Mouse (Mus musculus) embryonic fibroblast, embryonic 13.5 days (primary cell): ENCODE measurements at regions not wholly inside any gene's neighbourhood (a gene's known extent, or its start where the extent isn't known, plus 50 kb on each side); places are given as distances from the start of the nearest gene placed in this dataset.
A peak's percentile ranks its signal among the peaks of the same experiment; 100 is the strongest.

Source experiments
- H3K27ac ChIP-seq: 2 replicates; pipeline ENCODE4 v1.5.1; 2012; ENCODE audit warnings: low read length, control low read depth, inconsistent platforms; ENCODE audit not compliant: insufficient read depth
- H3K4me1 ChIP-seq: 2 replicates; pipeline ENCODE4 v1.6.1; 2011; ENCODE audit warnings: low read length; ENCODE audit not compliant: control insufficient read depth, insufficient read depth
- H3K4me3 ChIP-seq: 2 replicates; pipeline ENCODE4 v1.5.1; 2011; ENCODE audit warnings: mild to moderate bottlenecking, control low read depth, low read length; ENCODE audit not compliant: insufficient read depth
- CTCF ChIP-seq: IDR thresholded peaks from 2 replicates; pipeline ENCODE4 v1.5.1; 2011; ENCODE audit warnings: mild to moderate bottlenecking, control low read depth, low read length, moderate library complexity, borderline replicate concordance; ENCODE audit not compliant: insufficient read depth
- POLR2A ChIP-seq: IDR thresholded peaks from 2 replicates; pipeline ENCODE4 v1.6.1; 2011; ENCODE audit warnings: low read depth, mild to moderate bottlenecking, control low read depth, low read length, moderate library complexity

- TF ChIP-seq POLR2A: no peak
- Histone ChIP-seq H3K4me1 (no peaks in the 10 kb centered on the region), H3K27ac (no peak overlapping the region), H3K4me3 (no peak overlapping the region)
These were observed 492.5 kb upstream of the Zfp960 start for GRCm38 (mm10) chr17:16571403-16571802.

GRCm38 (mm10) chr17:16588791-16589190 is 475.1 kb upstream of the Zfp960 start:
- H3K27ac ChIP-seq: no peak overlapping the region
- no peak overlapping the region for H3K4me3 ChIP-seq
- no peak for TF ChIP-seq CTCF
- TF ChIP-seq POLR2A: no peak
- H3K4me1 ChIP-seq: no peaks in the 10 kb centered on the region

GRCm38 (mm10) chr17:16599671-16600070 is 464.2 kb upstream of the Zfp960 start:
- Histone ChIP-seq H3K27ac (no peak overlapping the region), H3K4me1 (peaks cover 2% of the 10 kb centered on the region; the same call in 1 of the 2 replicates), H3K4me3 (no peak overlapping the region)
- TF ChIP-seq CTCF (no peak), POLR2A (no peak)

GRCm38 (mm10) chr17:16612405-16612979 is 451.4 kb upstream of the Zfp960 start:
- H3K4me3 ChIP-seq: no peak overlapping the region
- TF ChIP-seq POLR2A (no peak), CTCF (no peak)
- H3K4me1 ChIP-seq: no peaks in the 10 kb centered on the region
- no peak overlapping the region for H3K27ac ChIP-seq

- H3K4me3 ChIP-seq: no peak overlapping the region
- no peaks in the 10 kb centered on the region for H3K4me1 ChIP-seq
- TF ChIP-seq CTCF (no peak), POLR2A (no peak)
- H3K27ac ChIP-seq: no peak overlapping the region
These were observed 441.9 kb upstream of the Zfp960 start for GRCm38 (mm10) chr17:16621931-16622556.

GRCm38 (mm10) chr17:16629854-16630253 is 434.1 kb upstream of the Zfp960 start:
- Histone ChIP-seq H3K4me1 (no peaks in the 10 kb centered on the region), H3K27ac (no peak overlapping the region)
- no peak for TF ChIP-seq POLR2A
- no peak for TF ChIP-seq CTCF

GRCm38 (mm10) chr17:16633426-16633825 is 430.5 kb upstream of the Zfp960 start:
- peaks cover 2% of the 10 kb centered on the region; the same call in 1 of the 2 replicates for H3K4me1 ChIP-seq

More at GRCm38 (mm10) chr17:16629854-16630253, 434.1 kb upstream of the Zfp960 start:
- H3K4me3 ChIP-seq: no peak overlapping the region

GRCm38 (mm10) chr17:16637463-16637862 is 426.4 kb upstream of the Zfp960 start:
- no peak overlapping the region for H3K27ac ChIP-seq
- no peak for TF ChIP-seq POLR2A
- no peak overlapping the region for H3K4me3 ChIP-seq
- H3K4me1 ChIP-seq: peaks cover 2% of the 10 kb centered on the region; the same call in 1 of the 2 replicates

More at GRCm38 (mm10) chr17:16633426-16633825, 430.5 kb upstream of the Zfp960 start:
- Histone ChIP-seq H3K4me3 (no peak overlapping the region), H3K27ac (no peak overlapping the region)
- TF ChIP-seq CTCF (no peak), POLR2A (no peak)

GRCm38 (mm10) chr17:16647942-16648341 is 416.0 kb upstream of the Zfp960 start:
- Histone ChIP-seq H3K4me1 (no peaks in the 10 kb centered on the region), H3K27ac (no peak overlapping the region), H3K4me3 (no peak overlapping the region)
- no peak for TF ChIP-seq POLR2A
- no peak for TF ChIP-seq CTCF

- Histone ChIP-seq H3K27ac (peak overlapping the region; percentile 61; the same call in 1 of the 2 replicates), H3K4me3 (no peak overlapping the region), H3K4me1 (peaks cover 4% of the 10 kb centered on the region; the same call in 1 of the 2 replicates)
- TF ChIP-seq POLR2A: no peak
- no peak for TF ChIP-seq CTCF
These were observed 398.7 kb upstream of the Zfp960 start for GRCm38 (mm10) chr17:16665253-16665652.

- Histone ChIP-seq H3K4me3 (no peak overlapping the region), H3K27ac (no peak overlapping the region), H3K4me1 (peaks cover 4% of the 10 kb centered on the region; the same call in 1 of the 2 replicates)
- no peak for TF ChIP-seq POLR2A
- TF ChIP-seq CTCF: no peak
These were observed 396.3 kb upstream of the Zfp960 start for GRCm38 (mm10) chr17:16667606-16668005.
